Mouse (Mus musculus) adrenal gland, adult 10 weeks (tissue): Measurements from ENCODE around the gene Kif15. TPM values are rescaled to one million over a fixed set of nuclear protein-coding genes. Genes with fewer than 3 reads are reported as not detected.

Experiments
- polyA plus RNA-seq: library from polyadenylated mRNA; stranded (reverse); fragments of 350-450 nt; fragmentation: Illumina TruSeq; extraction: RNeasy Lipid Tissue Mini Kit (QIAGEN cat#74804); gene quantifications from one replicate; pipeline ENCODE4 v1.2.3, GENCODE M21; 2014; ENCODE audit warnings: low read depth, low replicate concordance

Gene Kif15
- polyA plus RNA-seq: 5.4 TPM

DNA sequence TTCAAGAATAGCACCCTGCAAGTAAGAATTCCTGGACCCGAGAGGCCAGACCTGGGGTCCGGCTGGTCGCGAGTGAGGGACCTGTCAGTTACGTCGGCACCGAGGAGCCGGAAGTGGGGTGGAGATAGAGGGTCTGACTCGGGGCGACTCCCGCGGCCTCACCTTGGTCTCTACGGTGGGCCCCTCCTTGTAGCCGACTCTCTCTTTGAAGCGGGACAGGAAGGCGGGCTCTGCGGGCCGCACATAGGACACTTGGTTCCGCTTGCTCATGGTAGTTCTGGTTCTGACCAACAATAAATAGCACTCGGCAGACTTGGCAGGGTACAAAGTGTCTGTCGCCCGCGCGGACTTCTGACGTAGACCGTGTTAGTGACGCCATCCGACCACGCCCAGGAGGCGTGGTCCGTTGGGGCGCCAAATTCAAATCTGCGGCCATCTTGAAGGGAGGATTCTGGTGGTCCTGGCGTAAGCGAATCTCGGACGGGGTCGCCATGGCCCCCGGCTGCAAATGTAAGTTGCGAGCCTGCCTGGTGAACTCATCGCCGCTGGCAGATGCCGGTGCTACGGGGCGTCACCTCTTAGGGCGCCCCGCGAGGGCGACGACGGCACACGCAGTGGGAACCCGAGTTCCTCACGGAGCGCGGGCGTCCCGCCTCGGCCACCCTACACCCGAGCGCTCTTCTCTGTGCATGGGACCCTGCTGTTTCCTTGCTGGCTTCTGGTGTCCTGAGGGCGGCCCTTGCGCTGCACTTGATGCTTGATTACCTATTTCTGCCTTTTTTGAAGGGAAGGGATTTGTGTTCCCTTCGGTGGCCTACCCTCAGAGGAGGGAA, at the start of gene Kif15, which contains the start of gene 1110059G10Rik:
Gene Kif15, plus strand, starts transcription at position 404 of the 833 bp plus-strand sequence.
Gene 1110059G10Rik, minus strand, starts transcription at position 358 of the 833 bp plus-strand sequence.

DNA sequence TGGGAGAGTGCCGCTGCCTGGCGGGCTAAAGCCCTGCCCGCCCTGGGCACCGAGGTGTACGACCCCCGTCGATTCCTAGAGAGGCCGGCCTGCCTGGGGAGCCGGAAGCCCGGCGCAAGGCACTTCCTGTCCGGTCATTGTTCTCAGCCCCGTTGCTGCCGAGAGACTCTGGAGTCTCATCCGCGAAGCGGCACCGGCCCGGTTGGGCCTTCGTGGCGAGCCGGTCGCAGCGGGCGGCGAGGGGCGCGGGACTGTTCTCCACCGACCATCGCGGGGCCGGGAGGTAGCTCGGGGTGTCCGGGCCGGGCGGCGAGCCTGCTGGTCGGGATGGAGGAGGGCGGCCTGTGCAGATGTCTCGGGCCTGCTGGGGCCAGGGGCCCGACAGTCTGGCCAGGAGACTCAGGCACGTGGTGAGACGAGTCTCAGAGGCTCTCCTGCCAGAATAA, 27.9 kb upstream of the Kif15 start, which contains the start of gene Zfp105:
Gene Zfp105, plus strand, starts transcription at position 137 of the 446 bp plus-strand sequence.

DNA sequence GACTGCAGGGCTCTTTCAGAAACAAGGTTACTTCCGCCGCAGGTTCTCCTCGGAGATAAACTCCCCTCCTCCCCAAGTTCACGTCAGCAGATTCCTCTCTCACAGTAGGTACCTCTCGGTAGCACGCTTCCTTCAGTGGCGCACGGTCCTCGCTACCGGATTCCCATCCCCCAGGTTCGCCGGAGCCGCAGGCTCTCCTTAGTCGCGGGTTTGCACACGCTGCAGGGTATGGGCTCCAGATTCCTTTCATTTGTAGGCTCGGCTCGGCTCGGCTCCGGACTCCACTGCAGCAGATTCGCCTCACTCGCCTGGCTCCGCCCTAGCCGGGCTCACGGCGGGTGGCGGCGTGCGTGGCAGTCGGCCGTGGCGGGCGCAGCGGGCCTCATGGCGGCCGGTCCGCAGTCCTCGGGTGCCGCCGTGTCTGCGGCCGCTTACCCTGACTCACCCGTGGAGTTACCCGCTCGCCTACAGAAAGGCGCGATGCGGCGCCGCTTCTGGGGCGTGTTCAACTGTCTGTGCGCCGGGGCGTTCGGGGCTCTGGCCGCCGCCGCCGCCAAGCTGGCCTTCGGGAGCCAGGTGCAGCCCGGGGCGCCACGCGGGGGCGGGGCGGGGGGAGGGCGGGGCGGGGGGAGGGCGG, 70.3 kb downstream of the Kif15 start, which contains the start of gene Tmem42:
Gene Tmem42, plus strand, starts transcription at position 332 of the 637 bp plus-strand sequence.

DNA sequence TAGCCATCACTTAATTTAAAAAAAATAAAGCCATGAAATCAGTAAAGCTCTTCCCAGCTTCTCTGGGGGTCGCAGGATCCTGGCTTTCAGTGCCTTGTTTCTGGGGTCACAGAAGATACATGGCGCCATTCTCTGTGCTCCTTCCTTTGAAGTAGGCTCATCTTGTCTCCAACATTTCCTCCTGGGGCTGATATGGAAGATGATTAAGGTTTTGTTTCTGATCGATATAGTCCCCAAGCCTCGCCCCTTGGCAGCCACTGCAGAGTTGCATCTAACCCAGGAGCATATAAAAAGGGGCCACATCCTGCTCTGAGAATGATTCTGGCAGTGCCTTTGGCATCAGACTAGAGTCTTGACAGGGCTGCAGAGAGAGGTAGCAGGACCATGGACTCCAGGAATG, 83.6 kb downstream of the Kif15 start, which contains the start of gene Tgm4:
Gene Tgm4, plus strand, starts transcription at position 301 of the 400 bp plus-strand sequence.

Other genes starting within 250 kb of the Kif15 start
- gene Topaz1, start 203.7 kb upstream of the Kif15 start, polyA plus RNA-seq: not detected
- 53.7 TPM for gene Tcaim, start 145.5 kb upstream of the Kif15 start, polyA plus RNA-seq
- gene Gm35549, start 107.0 kb upstream of the Kif15 start, polyA plus RNA-seq: not detected
- gene Zfp445, start 85.0 kb upstream of the Kif15 start, polyA plus RNA-seq: 173 TPM
- gene Zkscan7, start 65.4 kb upstream of the Kif15 start, polyA plus RNA-seq: 21.9 TPM
- 6.7 TPM for gene Zfp105, start 28.0 kb upstream of the Kif15 start, polyA plus RNA-seq
- gene 1110059G10Rik, start within 50 bp of the Kif15 start, polyA plus RNA-seq: 109 TPM
- 15.1 TPM for gene Tmem42, start 70.3 kb downstream of the Kif15 start, polyA plus RNA-seq
- not detected for gene Tgm4, start 83.7 kb downstream of the Kif15 start, polyA plus RNA-seq
- gene Zdhhc3, start 162.2 kb downstream of the Kif15 start, polyA plus RNA-seq: 50.1 TPM
- 9.0 TPM for gene Exosc7, start 162.2 kb downstream of the Kif15 start, polyA plus RNA-seq
- not detected for gene Clec3b, start 199.9 kb downstream of the Kif15 start, polyA plus RNA-seq